Mouse (Mus musculus): ENCODE data around the gene Zfhx2. TPM values are rescaled to one million over a fixed set of nuclear protein-coding genes. Genes with fewer than 3 reads are reported as not detected.

Zfhx2 gene
- polyA plus RNA-seq (2012), result 1.9 and 2.3 TPM in 2 replicates

DNA sequence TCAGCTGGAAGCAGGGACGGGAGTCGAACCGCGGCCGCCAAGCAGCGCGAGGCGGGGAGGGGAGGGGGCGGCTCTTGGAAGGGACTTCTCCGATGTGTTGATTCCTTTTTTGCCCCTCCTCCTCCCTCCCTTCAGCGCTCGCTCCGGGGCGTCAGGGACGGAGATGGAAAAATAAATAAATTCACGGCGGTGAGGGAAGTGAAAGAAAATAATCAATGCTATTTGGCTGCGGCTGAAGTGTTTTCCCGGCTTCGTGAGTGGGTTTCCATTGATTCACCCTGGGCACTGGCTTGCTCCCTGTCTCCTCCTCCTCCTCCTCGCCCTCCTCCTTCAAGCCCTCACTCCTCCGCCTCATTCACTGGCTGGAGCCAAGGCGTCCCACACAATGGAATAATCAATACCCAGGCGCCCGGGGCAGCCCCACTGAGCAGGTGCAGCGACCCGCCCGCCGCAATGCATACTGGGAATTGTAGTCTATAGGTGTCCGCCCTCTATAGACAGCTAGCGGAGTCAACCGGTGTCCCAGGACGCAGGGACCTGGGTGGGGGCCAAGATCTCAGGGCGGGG is at the start of gene Zfhx2:
TSS of gene Zfhx2 (minus strand) at position 314 of the 567 bp plus-strand sequence.
- no peak for TF ChIP-seq GATA1 (IDR thresholded peaks at IDR 0.05; ENCODE audit: low read length)

DNA sequence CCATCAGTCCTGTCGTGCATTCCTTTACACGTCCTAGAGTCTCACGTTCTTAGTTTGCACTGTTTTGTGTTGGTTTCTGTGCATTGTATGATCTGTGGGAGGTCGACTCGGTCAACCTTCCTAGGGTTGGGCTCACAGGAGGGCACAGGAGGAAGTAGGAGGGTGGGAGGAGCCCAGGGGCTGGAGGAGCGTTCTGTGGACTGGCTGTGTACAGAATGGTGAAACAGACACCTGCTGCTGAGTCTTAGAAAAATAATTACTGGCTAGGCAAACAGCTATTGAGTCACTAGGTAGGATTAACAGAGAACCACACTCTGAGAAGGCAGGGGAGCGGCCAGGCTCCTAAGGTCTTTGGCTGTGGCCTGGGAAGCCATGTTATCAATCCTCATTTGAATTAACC is 47.2 kb upstream of the Zfhx2 start:
- TF ChIP-seq GATA1 (IDR thresholded peaks at IDR 0.05; ENCODE audit: low read length), result no peak

- TF ChIP-seq GATA1 (IDR thresholded peaks at IDR 0.05; ENCODE audit: low read length), result no peak
These were observed 43.6 kb upstream of the Zfhx2 start for GRCm38 (mm10) chr14:55135676-55136075.

DNA sequence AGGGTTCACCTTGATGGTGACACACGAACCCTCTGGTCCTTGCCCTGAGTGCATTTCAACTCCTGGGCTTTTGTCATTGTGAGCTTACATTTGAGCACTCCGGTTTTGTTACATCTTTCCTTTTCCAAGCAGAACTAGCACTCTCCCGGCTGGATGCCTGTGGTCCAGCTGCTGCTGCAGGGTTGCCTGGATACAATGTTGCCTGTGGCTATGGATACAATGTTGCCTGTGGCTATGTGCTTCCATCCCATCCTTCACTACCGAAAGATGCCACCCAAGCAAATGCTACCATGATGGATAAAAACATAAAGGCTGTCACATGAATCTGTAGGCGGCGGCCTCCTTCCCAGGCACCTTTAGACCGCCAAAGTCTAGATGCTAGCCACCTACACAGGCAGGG is 34.4 kb upstream of the Zfhx2 start:
- TF ChIP-seq GATA1 (IDR thresholded peaks at IDR 0.05; ENCODE audit: low read length), result no peak

DNA sequence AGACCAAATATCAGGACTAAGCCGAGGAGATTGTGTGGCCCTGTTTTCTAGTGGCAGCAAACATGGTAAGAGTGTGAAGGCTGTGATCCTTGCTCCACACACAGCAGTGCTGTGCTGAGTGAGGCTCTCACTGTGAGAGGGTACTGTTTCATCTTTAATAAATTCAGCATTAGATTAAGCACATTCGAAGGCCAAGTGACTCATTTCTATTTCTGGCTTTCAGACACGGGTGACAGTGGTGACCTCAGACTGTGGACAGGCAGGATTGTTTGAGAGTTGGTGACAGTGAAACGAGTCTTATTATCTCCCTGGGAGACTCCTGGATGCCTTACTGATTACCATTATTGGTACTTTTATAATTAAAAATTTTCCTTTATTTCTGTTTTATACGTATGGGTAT is 33.6 kb upstream of the Zfhx2 start:
- TF ChIP-seq GATA1 (IDR thresholded peaks at IDR 0.05; ENCODE audit: low read length), result no peak

DNA sequence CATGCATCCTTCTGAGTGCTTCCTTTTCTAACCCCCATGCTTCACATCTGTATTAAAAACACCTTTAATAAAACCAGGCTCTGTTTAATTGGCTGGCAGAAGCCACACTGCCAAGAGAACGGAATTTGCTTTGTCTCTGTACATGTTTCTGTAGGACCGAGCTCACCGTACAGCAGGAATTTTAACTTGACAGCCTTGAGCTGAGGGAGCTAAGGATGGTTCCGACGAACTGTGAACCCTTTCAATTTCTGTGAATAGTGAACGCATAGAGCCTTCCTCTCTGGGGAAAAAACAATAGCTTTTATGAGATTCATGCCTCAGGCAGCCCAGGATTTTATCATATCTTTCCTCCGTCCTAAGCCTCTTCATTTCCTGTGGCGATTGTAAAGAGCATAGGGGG is 30.2 kb upstream of the Zfhx2 start:
- no peak for TF ChIP-seq GATA1 (IDR thresholded peaks at IDR 0.05; ENCODE audit: low read length)

- TF ChIP-seq GATA1 (IDR thresholded peaks at IDR 0.05; ENCODE audit: low read length), result no peak
These were observed 29.8 kb upstream of the Zfhx2 start for GRCm38 (mm10) chr14:55121947-55122346.

- TF ChIP-seq GATA1 (IDR thresholded peaks at IDR 0.05; ENCODE audit: low read length), result no peak
These were observed 27.5 kb upstream of the Zfhx2 start for GRCm38 (mm10) chr14:55119421-55120134.

DNA sequence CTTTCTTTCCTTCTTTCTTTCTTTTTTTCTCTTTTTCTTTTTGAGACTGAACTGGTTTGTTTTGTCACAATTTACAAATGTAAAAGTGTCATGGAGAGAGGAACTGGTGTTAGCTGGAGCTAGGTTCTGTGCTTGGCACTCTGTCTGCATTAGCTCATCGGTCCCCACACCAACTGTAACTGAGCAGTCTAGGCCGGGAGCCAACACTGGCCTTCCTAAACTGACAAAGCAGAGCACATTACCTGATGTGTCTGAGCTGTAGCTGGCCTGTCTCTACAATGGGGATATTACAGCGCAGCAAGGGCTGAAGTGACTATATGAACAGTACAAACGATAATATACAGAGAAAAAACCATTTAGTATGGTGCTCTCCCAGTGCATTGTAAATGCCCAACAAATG is 26.7 kb upstream of the Zfhx2 start:
- no peak for TF ChIP-seq GATA1 (IDR thresholded peaks at IDR 0.05; ENCODE audit: low read length)

- TF ChIP-seq GATA1 (IDR thresholded peaks at IDR 0.05; ENCODE audit: low read length), result no peak
These were observed 24.5 kb upstream of the Zfhx2 start, which contains the start of gene Jph4 for GRCm38 (mm10) chr14:55116425-55117200. TSS of gene Jph4 (minus strand) at chr14:55116935.

- TF ChIP-seq GATA1 (IDR thresholded peaks at IDR 0.05; ENCODE audit: low read length), result no peak
These were observed 23.7 kb upstream of the Zfhx2 start for GRCm38 (mm10) chr14:55115846-55116245.

DNA sequence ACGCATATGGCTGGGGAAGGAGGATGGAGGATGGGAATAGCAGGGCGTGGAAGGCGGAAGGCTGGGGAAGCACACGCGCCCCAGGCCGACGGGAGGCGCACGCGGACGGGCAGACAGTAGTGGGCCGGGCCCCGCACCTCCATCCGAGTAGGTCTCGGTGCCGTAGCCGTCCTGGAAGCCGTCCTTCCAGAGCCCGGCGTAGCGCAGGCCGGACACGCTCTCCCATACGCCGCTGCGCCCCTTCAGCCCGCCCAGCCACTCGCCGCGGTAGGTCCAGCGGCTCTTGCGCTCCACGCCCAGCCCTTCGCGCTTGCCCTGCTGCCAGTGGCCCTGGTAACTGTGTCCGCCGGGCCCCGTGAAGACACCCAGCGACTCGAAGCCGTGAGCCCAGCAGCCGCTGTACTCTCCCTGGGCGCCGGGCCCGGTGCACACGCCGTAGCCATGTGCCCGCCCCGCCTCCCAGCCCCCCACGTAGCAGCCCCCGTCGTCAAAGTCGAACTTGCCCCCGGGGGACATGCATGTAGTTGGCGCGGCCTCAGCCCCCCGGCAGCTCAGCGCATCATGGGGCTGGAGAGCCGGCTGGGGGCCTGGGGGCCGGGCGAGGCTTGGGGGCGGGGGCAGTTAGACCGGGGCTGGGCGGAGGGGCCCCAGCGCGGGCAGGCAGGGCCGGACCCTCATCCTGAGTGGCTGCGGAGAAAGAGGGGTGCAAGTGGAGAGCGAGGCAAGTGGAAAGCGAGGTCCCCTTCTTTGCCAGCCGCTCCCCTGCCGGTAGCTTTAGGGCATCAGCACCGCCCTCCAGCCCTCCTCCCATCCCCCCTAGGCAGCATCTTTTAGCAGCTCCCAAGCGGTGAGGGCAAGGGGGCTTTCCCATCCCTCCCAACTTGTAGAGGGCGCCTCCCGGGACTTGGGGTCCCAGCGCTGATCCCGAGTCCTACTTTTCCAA is 22.9 kb upstream of the Zfhx2 start:
- TF ChIP-seq GATA1 (IDR thresholded peaks at IDR 0.05; ENCODE audit: low read length), result no peak

GRCm38 (mm10) chr14:55113975-55114645 is 22.0 kb upstream of the Zfhx2 start:
- TF ChIP-seq GATA1 (IDR thresholded peaks at IDR 0.05; ENCODE audit: low read length), result no peak

DNA sequence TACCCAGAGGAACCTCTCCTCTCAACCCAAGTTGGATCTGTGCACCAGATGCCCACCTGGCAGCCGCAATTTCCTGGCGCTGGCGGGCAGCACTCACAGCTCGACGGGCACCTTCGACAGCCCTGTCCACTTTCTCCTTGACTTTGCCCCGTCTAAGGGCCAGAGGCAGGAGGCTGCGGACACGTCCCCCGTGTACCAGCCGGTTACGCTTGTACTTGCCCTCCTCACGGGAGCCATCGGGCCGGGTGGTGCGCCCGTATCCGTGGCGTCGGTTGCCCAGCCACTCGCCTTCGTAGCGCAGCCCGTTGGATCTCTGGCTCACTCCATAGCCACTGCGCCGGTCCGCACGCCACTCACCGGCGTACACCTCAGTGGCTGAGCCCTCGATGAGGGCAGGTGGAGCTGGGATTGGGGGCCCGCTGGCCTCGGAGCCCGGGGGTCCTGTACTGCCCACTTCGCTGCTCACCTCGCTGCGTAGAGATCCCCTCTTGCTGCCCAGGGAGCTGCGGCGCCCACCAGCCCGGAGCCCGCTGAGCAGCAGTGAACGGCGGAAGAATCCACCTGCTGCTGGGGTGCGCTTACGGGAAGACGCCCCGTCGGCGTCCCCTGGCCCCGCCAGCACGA is 21.3 kb upstream of the Zfhx2 start:
- TF ChIP-seq GATA1 (IDR thresholded peaks at IDR 0.05; ENCODE audit: low read length), result no peak

Measured in G1E-ER4 (cell line).